1 mouse cellular context compared by ENCODE assay signal in the genomic region with DNA sequence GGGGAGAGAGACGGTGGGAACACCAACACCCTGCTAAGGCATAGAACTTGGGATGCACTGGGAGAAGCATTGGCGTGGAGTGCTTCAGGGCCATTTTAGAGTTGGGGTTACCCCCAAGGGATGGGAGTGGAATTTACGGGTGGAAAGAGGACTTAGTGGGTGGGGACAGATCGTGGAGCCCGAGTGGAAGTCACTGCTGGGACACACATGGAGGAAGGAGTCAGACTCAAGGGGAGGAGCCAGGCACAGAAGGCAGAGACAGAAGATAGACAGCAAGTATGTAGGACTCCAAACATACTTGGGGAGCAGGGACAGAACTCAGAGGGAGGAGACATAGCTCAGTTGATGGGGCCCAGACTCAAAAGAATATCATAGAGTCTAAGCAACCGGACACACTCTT.
TF ChIP-seq lines count a peak whose summit lies in the region.

No protein-coding gene starts in this region.

TF ChIP-seq in myocyte, 11 proteins besides CTCF, POLR2A, EP300 and RAD21 (continued from another document):
- no peak for TF ChIP-seq TCF3 (IDR thresholded peaks at IDR 0.05; ENCODE audit: insufficient read length, low read depth)
TF ChIP-seq in myocyte: peak in this region for 0.
